Mouse (Mus musculus) MEL (cell line): ENCODE measurements around the gene Gm20388. TPM values are rescaled to one million over a fixed set of nuclear protein-coding genes. Genes with fewer than 3 reads are reported as not detected.
"Not testable (repeated sequence)": the region's sequence is repeated elsewhere in the genome, so short reads cannot be mapped to it uniquely, and the experiment has no call there.

Source experiments
- DNase-seq: peaks from one replicate; pipeline ENCODE4 v3.0.0; 2011; ENCODE audit warnings: low read depth, low spot score
- H3K27ac ChIP-seq: 2 replicates; pipeline ENCODE4 v1.5.1; 2012; ENCODE audit warnings: low read depth, mild to moderate bottlenecking, control low read depth, low read length, moderate library complexity; ENCODE audit not compliant: control insufficient read depth
- H3K27me3 ChIP-seq, 2 experiments: fragments of 150-350 bp in 1 of 2; sonication (generic) in 1 of 2; 2 replicates each; pipeline ENCODE4 v1.6.1; 2012; ENCODE audit warnings: low read length in 2 of 2, mild to moderate bottlenecking in 2 of 2, improper control_type of control experiment in 1 of 2, moderate library complexity in 1 of 2; ENCODE audit not compliant: insufficient read depth in 2 of 2, control insufficient read depth in 1 of 2
- H3K36me3 ChIP-seq, 2 experiments: 2 replicates each; pipeline ENCODE4 v1.6.1; 2012 to 2014; ENCODE audit warnings: low read length in 2 of 2, improper control_type of control experiment in 1 of 2, inconsistent platforms in 1 of 2, mild to moderate bottlenecking in 1 of 2; ENCODE audit not compliant: insufficient read depth in 2 of 2, control insufficient read depth in 1 of 2
- H3K4me1 ChIP-seq, 2 experiments: fragments of 150-350 bp in 1 of 2; sonication (generic) in 1 of 2; 2 replicates each; pipeline ENCODE4 v1.6.1; 2012; ENCODE audit warnings: low read length in 2 of 2, improper control_type of control experiment in 1 of 2, mild to moderate bottlenecking in 1 of 2; ENCODE audit not compliant: insufficient read depth in 2 of 2, control insufficient read depth in 1 of 2
- H3K4me3 ChIP-seq, 2 experiments: fragments of 150-350 bp in 1 of 2; sonication (generic) in 1 of 2; 2 replicates each; pipeline ENCODE4 v1.5.1; 2012; ENCODE audit warnings: low read depth in 2 of 2, low read length in 2 of 2, mild to moderate bottlenecking in 2 of 2, moderate library complexity in 2 of 2, control low read depth in 1 of 2, improper control_type of control experiment in 1 of 2; ENCODE audit not compliant: control insufficient read depth in 1 of 2, insufficient read depth in 1 of 2
- H3K79me2 ChIP-seq: 2 replicates; pipeline ENCODE4 v1.6.1; 2012; ENCODE audit warnings: mild to moderate bottlenecking, low read length, moderate library complexity; ENCODE audit not compliant: control insufficient read depth, poor library complexity, insufficient read depth
- H3K9ac ChIP-seq: 2 replicates; pipeline ENCODE4 v1.6.1; 2012; ENCODE audit warnings: low read depth, mild to moderate bottlenecking, control low read depth, low read length, moderate library complexity; ENCODE audit not compliant: control insufficient read depth, poor library complexity, severe bottlenecking
- H3K9me3 ChIP-seq: fragments of 150-350 bp; sonication (generic); replicated peaks from 2 replicates; pipeline ENCODE4 v1.6.1; 2012; ENCODE audit warnings: mild to moderate bottlenecking, low read length, improper control_type of control experiment, moderate library complexity; ENCODE audit not compliant: insufficient read depth
- BHLHE40 ChIP-seq: IDR thresholded peaks from 2 replicates; pipeline ENCODE4 v1.6.1; 2012; ENCODE audit warnings: low read depth, mild to moderate bottlenecking, inconsistent platforms, low read length, improper control_type of control experiment, borderline replicate concordance
- CTCF ChIP-seq, 3 experiments: IDR thresholded peaks in 2 of 3; conservative IDR thresholded peaks in 1 of 3; 2 replicates each; pipeline ENCODE4 v1.5.1; 2011 to 2012; ENCODE audit warnings: low read length in 3 of 3, low read depth in 2 of 3, mild to moderate bottlenecking in 2 of 3, improper control_type of control experiment in 1 of 3, inconsistent platforms in 1 of 3, mixed read lengths in 1 of 3, moderate library complexity in 1 of 3; ENCODE audit not compliant: control insufficient read depth in 1 of 3, insufficient read depth in 1 of 3, poor library complexity in 1 of 3, severe bottlenecking in 1 of 3
- E2F4 ChIP-seq: IDR thresholded peaks from 2 replicates; pipeline ENCODE4 v1.6.1; 2011; ENCODE audit warnings: low read depth, low read length, improper control_type of control experiment, borderline replicate concordance
- GATA1 ChIP-seq: IDR thresholded peaks from 2 replicates; pipeline ENCODE4 v1.6.1; 2011; ENCODE audit warnings: low read depth, low read length, improper control_type of control experiment
- KAT2A ChIP-seq: conservative IDR thresholded peaks from 2 replicates; pipeline ENCODE4 v1.6.1; 2012; ENCODE audit warnings: low read depth, low read length, improper control_type of control experiment, inconsistent platforms
- MAZ ChIP-seq: IDR thresholded peaks from 2 replicates; pipeline ENCODE4 v1.6.1; 2012; ENCODE audit warnings: low read depth, mild to moderate bottlenecking, inconsistent platforms, low read length, improper control_type of control experiment
- MEF2A ChIP-seq: IDR thresholded peaks from 2 replicates; pipeline ENCODE4 v1.6.1; 2014; ENCODE audit warnings: low read depth, mild to moderate bottlenecking, inconsistent platforms, low read length, improper control_type of control experiment; ENCODE audit not compliant: poor library complexity, insufficient replicate concordance, severe bottlenecking; ENCODE audit errors: extremely low read depth
- NRF1 ChIP-seq: IDR thresholded peaks from 2 replicates; pipeline ENCODE4 v1.6.1; 2014; ENCODE audit warnings: low read depth, mild to moderate bottlenecking, inconsistent platforms, low read length, improper control_type of control experiment, moderate library complexity; ENCODE audit not compliant: poor library complexity, insufficient read depth, severe bottlenecking
- POLR2A ChIP-seq, 2 experiments: IDR thresholded peaks; 2 replicates each; pipeline ENCODE4 v1.6.1; 2011 to 2012; ENCODE audit warnings: low read length in 2 of 2, mild to moderate bottlenecking in 2 of 2, control low read depth in 1 of 2, improper control_type of control experiment in 1 of 2, low read depth in 1 of 2, moderate library complexity in 1 of 2; ENCODE audit not compliant: control insufficient read depth in 1 of 2, insufficient read depth in 1 of 2, poor library complexity in 1 of 2
- RAD21 ChIP-seq: IDR thresholded peaks from 2 replicates; pipeline ENCODE4 v1.6.1; 2011; ENCODE audit warnings: mild to moderate bottlenecking, low read depth, low read length, improper control_type of control experiment
- RCOR1 ChIP-seq: IDR thresholded peaks from 2 replicates; pipeline ENCODE4 v1.6.1; 2012; ENCODE audit warnings: low read depth, mild to moderate bottlenecking, inconsistent platforms, low read length, improper control_type of control experiment
- TAL1 ChIP-seq: IDR thresholded peaks from 2 replicates; pipeline ENCODE4 v1.6.1; 2012; ENCODE audit warnings: mild to moderate bottlenecking, inconsistent platforms, low read length, moderate library complexity, mixed read lengths
- TBP ChIP-seq: IDR thresholded peaks from 2 replicates; pipeline ENCODE4 v1.8.0; 2011; ENCODE audit warnings: low read depth, low read length, improper control_type of control experiment
- USF2 ChIP-seq, 2 experiments: IDR thresholded peaks; 2 replicates each; pipeline ENCODE4 v1.6.1; 2011 to 2012; ENCODE audit warnings: improper control_type of control experiment in 2 of 2, low read length in 2 of 2, borderline replicate concordance in 1 of 2, inconsistent platforms in 1 of 2, low read depth in 1 of 2, mild to moderate bottlenecking in 1 of 2; ENCODE audit not compliant: insufficient read depth in 1 of 2
- ZC3H11A ChIP-seq: IDR thresholded peaks from 2 replicates; pipeline ENCODE4 v1.6.1; 2012; ENCODE audit warnings: low read depth, mild to moderate bottlenecking, inconsistent platforms, low read length, improper control_type of control experiment
- polyA plus RNA-seq, 2 experiments: library from polyadenylated mRNA; stranded (reverse) in 1 of 2; unstranded in 1 of 2; fragments of >175 nt in 1 of 2; fragments of >200 nt in 1 of 2; gene quantifications; 2 replicates each; pipeline versions ENCODE4 v1.2.1 to v1.2.4; 2012; ENCODE audit warnings: low replicate concordance in 2 of 2, low read depth in 1 of 2; ENCODE audit not compliant: insufficient read length in 2 of 2, insufficient read depth in 1 of 2, missing spikeins in 1 of 2
- total RNA-seq: library from RNA; depleted of rRNA; stranded (reverse); fragments of 300-350 nt; gene quantifications from 2 replicates; pipeline ENCODE4 v1.2.3, GENCODE M21; 2012

Gene Gm20388
- total and polyA plus RNA-seq, 3 experiments, result 11.1 to 17.8 TPM; not detected in 1

GRCm38 (mm10) chr8:121316009-121316408, 1405.4 kb downstream of the Gm20388 start:
- TF ChIP-seq USF2 (IDR thresholded peaks at IDR 0.05; ENCODE audit: borderline replicate concordance in 1 of 2, insufficient read depth in 1 of 2, low read depth in 1 of 2, low read length in 2 of 2) (no peak), TBP (no peak), GATA1 (no peak), RCOR1 (no peak), MEF2A (no peak), E2F4 (no peak)
- Histone ChIP-seq H3K36me3 (no peaks in the 10 kb centered on the region), H3K9me3 (no peaks in the 10 kb centered on the region; the same call in 1 of the 2 replicates), H3K27ac (no peak overlapping the region), H3K79me2 (no peaks in the 10 kb centered on the region), H3K27me3 (no peaks in the 10 kb centered on the region), H3K4me1 (no peaks in the 10 kb centered on the region), H3K4me3 (no peak overlapping the region), H3K9ac (no peak overlapping the region)
- no peak for DNase-seq

GRCm38 (mm10) chr8:121318756-121319155, 1408.1 kb downstream of the Gm20388 start:
- not testable (repeated sequence) for H3K79me2 ChIP-seq, H3K4me3 ChIP-seq, H3K9ac ChIP-seq, H3K36me3 ChIP-seq, H3K27ac ChIP-seq, DNase-seq, H3K4me1 ChIP-seq, H3K9me3 ChIP-seq, H3K27me3 ChIP-seq

DNA sequence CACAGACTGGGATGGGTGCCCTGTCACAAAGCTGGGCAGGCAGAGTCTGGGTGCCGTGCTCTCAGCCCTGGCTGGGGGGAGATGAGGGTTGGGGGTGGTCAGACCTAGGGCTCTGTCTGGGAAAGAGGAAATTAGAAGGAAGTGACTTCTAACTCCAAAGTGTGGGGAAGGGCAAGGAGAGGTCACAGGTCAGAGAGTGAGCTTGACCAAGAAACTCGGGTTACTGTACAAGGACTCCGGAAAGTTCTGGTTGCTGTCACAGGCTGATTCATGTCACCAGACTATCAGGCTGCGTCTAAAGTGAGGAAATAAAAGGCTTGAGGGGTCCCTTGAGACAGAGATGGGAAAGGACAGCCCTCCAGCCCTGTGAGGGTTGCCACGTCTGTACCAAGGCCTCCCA, 1408.8 kb downstream of the Gm20388 start:
- no peaks in the 10 kb centered on the region for H3K36me3 ChIP-seq
- no peaks in the 10 kb centered on the region for H3K4me1 ChIP-seq
- TF ChIP-seq RAD21 (no peak), NRF1 (no peak), GATA1 (no peak), CTCF (IDR thresholded peaks at IDR 0.05 in 2 of 3, conservative IDR thresholded peaks at IDR 0.05 in 1 of 3; ENCODE audit: control insufficient read depth in 1 of 3, insufficient read depth in 1 of 3, low read depth in 2 of 3, low read length in 3 of 3, poor library complexity in 1 of 3, severe bottlenecking in 1 of 3) (no peak), RCOR1 (no peak), MAZ (no peak), TAL1 (no peak), POLR2A (IDR thresholded peaks at IDR 0.05; ENCODE audit: control insufficient read depth in 1 of 2, insufficient read depth in 1 of 2, low read depth in 1 of 2, low read length in 2 of 2, poor library complexity in 1 of 2) (no peak), ZC3H11A (no peak), BHLHE40 (no peak), KAT2A (no peak)
- H3K9me3 ChIP-seq, result no peaks in the 10 kb centered on the region; the same call in 1 of the 2 replicates
- H3K27me3 ChIP-seq, result no peaks in the 10 kb centered on the region
- no peaks in the 10 kb centered on the region for H3K79me2 ChIP-seq
- H3K4me3 ChIP-seq, result no peak overlapping the region
- no peak overlapping the region for H3K27ac ChIP-seq
- DNase-seq, result no peak
- H3K9ac ChIP-seq, result no peak overlapping the region
